Mouse (Mus musculus): ENCODE measurements around the gene Naa30. TPM values are rescaled to one million over a fixed set of nuclear protein-coding genes. Genes with fewer than 3 reads are reported as not detected.

Naa30 gene
- polyA plus RNA-seq, 1 experiment from 2014 or later: 18.9 TPM

DNA sequence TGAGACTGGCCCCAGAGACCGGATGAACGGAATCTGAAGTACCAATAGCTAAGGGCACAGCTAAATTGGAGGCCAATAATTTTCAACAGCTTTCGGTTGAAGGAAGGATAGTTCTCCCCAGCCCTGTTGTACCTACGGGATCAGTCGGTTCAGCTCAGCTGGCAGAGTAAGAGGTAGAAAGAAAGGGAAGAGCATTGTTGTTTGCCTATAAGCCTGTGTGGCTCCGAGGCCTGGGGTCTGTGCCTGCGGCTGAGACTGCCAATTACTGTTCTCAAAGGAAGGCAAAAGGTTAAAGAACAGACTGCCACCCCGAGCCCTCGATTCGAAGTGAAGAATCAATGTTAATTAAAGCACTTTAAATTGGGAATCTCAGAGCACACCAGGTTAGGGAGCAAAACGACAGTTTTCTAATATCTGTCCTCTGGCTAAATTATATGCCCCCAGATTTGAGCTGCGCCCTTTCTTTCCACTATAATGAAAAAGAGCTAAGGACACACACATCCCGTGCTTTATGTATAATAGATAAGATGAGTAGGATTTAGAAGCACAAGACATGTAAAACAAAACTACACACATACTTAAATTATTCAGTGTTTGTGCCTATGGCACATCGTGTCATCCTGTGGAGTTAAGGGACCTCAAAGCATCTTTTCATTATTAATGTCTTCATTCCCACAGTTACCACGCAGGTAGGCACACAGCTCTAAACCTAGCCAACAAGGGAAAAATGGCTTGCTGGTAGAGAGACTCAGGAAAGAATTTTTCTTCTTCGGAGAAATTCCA is 13.7 kb upstream of the Naa30 start:
- WGBS: 78% methylated on average over 16 of the region's 16 CpGs
- Histone ChIP-seq H3K27me3 (ENCODE audit: control insufficient read depth, insufficient read depth, low read length) (no peaks in the 10 kb centered on the region), H3K4me1 (ENCODE audit: control insufficient read depth, insufficient read depth, low read length) (no peaks in the 10 kb centered on the region), H3K27ac (ENCODE audit: low read depth, low read length) (no peak overlapping the region), H3K4me2 (ENCODE audit: low read depth) (no peak overlapping the region), H3K4me3 (ENCODE audit: low read depth, low read length) (no peak overlapping the region), H3K9ac (ENCODE audit: low read length) (no peak overlapping the region), H3K9me3 (ENCODE audit: control insufficient read depth, low read length) (no peaks in the 10 kb centered on the region), H3K36me3 (ENCODE audit: control insufficient read depth, insufficient read depth, low read length) (no peaks in the 10 kb centered on the region)
- DNase-seq (ENCODE audit: low spot score) (no peak), ATAC-seq (ENCODE audit: insufficient read depth, low FRiP score, low TSS enrichment) (no peak)

- Histone ChIP-seq H3K4me2 (ENCODE audit: low read depth) (peak overlapping the region; percentile 81), H3K4me1 (ENCODE audit: control insufficient read depth, insufficient read depth, low read length) (peaks cover 16% of the 10 kb centered on the region), H3K27me3 (ENCODE audit: control insufficient read depth, insufficient read depth, low read length) (no peaks in the 10 kb centered on the region), H3K27ac (ENCODE audit: low read depth, low read length) (no peak overlapping the region), H3K36me3 (ENCODE audit: control insufficient read depth, insufficient read depth, low read length) (no peaks in the 10 kb centered on the region), H3K9ac (ENCODE audit: low read length) (peak overlapping the region; percentile 97), H3K9me3 (ENCODE audit: control insufficient read depth, low read length) (no peaks in the 10 kb centered on the region), H3K4me3 (ENCODE audit: low read depth, low read length) (peak overlapping the region; percentile 97)
- DNase-seq (ENCODE audit: low spot score) (no peak), ATAC-seq (ENCODE audit: insufficient read depth, low FRiP score, low TSS enrichment) (peak; percentile 43; the same call in 1 of the 2 replicates)
- WGBS: 34% methylated on average over 8 of the region's 8 CpGs
Observed at GRCm38 (mm10) chr14:49171286-49171685, 740 bp upstream of the Naa30 start.

DNA sequence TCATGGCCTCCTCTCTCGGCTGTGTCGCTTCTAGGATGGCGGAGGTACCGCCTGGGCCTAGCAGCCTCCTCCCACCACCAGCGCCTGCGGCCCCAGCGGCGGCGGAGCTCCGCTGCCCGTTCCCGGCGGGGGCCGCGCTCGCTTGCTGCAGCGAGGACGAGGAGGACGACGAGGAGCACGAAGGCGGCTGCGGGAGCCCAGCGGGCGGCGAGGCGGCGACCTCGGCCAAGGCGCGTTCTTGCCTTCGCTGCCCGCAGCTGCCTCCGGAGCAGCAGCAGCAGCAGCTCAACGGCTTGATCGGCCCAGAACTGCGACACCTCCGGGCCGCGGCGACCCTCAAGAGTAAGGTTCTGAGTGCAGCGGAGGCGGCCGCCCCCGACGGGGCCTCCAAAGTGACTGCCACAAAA is 559 bp downstream of the Naa30 start:
- Histone ChIP-seq H3K4me1 (ENCODE audit: control insufficient read depth, insufficient read depth, low read length) (peaks cover 16% of the 10 kb centered on the region), H3K27me3 (ENCODE audit: control insufficient read depth, insufficient read depth, low read length) (no peaks in the 10 kb centered on the region), H3K36me3 (ENCODE audit: control insufficient read depth, insufficient read depth, low read length) (no peaks in the 10 kb centered on the region), H3K9me3 (ENCODE audit: control insufficient read depth, low read length) (no peaks in the 10 kb centered on the region), H3K27ac (ENCODE audit: low read depth, low read length) (peak overlapping the region; percentile 70), H3K4me3 (ENCODE audit: low read depth, low read length) (peak overlapping the region; percentile 97), H3K4me2 (ENCODE audit: low read depth) (peak overlapping the region; percentile 81), H3K9ac (ENCODE audit: low read length) (peak overlapping the region; percentile 97)
- 0% methylated on average over 39 of the region's 46 CpGs for WGBS
- ATAC-seq (ENCODE audit: insufficient read depth, low FRiP score, low TSS enrichment) (peak; percentile 75), DNase-seq (ENCODE audit: low spot score) (peak; percentile 73)

DNA sequence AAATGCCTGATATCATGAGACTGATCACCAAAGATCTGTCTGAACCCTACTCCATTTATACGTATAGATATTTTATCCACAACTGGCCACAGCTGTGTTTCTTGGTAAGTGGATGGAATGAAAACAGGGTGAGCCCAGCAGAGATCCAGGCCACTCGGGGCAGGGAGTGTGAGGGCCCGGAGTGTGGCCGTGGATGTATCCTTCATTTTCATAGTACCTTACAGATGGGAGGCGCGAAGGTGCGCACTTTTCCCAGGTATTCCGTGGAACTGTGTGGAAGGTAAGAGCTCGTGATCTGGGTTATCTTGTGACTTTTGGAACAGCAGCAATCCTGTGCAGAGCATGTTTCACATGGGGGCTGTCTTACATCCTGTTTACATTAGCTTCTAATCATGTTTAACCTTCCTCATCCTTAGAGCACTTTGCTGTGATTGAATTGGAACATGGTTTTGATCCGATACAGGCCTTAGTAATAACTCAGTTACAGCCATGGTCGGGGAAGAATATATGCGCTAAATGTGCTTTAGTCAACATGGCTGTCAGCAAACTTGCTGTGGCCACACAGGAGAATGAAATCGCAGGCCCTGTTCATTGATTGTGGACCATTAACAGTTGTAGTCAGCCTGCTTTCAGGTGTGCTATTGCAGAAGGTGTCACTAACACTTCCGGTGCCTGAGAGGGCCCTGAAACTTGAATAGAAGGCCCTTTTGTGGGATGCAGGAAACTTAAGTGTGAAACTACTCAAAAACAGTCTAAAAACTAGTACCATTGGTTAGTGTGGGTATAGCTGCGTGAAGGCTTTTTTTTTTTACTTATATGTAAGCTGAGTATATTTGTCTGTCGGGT is 1.5 kb downstream of the Naa30 start:
- H3K9me3 ChIP-seq (ENCODE audit: control insufficient read depth, low read length): no peaks in the 10 kb centered on the region
- H3K9ac ChIP-seq (ENCODE audit: low read length): peak overlapping the region; percentile 97
- H3K36me3 ChIP-seq (ENCODE audit: control insufficient read depth, insufficient read depth, low read length): no peaks in the 10 kb centered on the region
- no peaks in the 10 kb centered on the region for H3K27me3 ChIP-seq (ENCODE audit: control insufficient read depth, insufficient read depth, low read length)
- DNase-seq (ENCODE audit: low spot score) (no peak), ATAC-seq (ENCODE audit: insufficient read depth, low FRiP score, low TSS enrichment) (no peak)
- 58% methylated on average over 16 of the region's 16 CpGs for WGBS
- H3K4me2 ChIP-seq (ENCODE audit: low read depth): peak overlapping the region; percentile 81
- no peak overlapping the region for H3K27ac ChIP-seq (ENCODE audit: low read depth, low read length)
- H3K4me1 ChIP-seq (ENCODE audit: control insufficient read depth, insufficient read depth, low read length): peaks cover 16% of the 10 kb centered on the region
- peak overlapping the region; percentile 97 for H3K4me3 ChIP-seq (ENCODE audit: low read depth, low read length)

DNA sequence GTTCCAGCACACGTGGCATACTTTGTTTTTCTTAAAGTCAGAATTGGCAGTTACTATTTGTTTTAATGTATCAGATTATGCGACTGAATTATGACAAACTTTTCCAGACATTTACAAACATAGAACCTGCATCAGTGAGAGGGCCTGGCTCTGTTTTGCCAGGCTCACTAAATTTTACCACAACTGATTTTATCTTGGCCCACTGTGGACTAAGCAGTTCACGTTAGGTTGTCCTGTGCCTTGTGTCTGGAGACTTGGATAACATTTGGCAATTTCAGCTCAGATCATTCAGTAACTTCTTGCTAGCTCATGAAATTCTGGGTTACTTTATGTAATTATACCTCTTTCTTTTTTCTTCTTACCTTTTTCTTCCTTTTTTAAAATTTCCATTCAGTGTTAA is 7.7 kb downstream of the Naa30 start:
- Histone ChIP-seq H3K9ac (ENCODE audit: low read length) (no peak overlapping the region), H3K36me3 (ENCODE audit: control insufficient read depth, insufficient read depth, low read length) (no peaks in the 10 kb centered on the region), H3K9me3 (ENCODE audit: control insufficient read depth, low read length) (no peaks in the 10 kb centered on the region), H3K4me1 (ENCODE audit: control insufficient read depth, insufficient read depth, low read length) (0 out of 2 replicates have a peak, but pooled peaks cover under 1% of the 10 kb centered on the region), H3K27me3 (ENCODE audit: control insufficient read depth, insufficient read depth, low read length) (no peaks in the 10 kb centered on the region), H3K4me3 (ENCODE audit: low read depth, low read length) (no peak overlapping the region), H3K4me2 (ENCODE audit: low read depth) (no peak overlapping the region), H3K27ac (ENCODE audit: low read depth, low read length) (no peak overlapping the region)
- ATAC-seq (ENCODE audit: insufficient read depth, low FRiP score, low TSS enrichment) (no peak), DNase-seq (ENCODE audit: low spot score) (no peak)
- 87% methylated on average over 3 of the region's 3 CpGs for WGBS

DNA sequence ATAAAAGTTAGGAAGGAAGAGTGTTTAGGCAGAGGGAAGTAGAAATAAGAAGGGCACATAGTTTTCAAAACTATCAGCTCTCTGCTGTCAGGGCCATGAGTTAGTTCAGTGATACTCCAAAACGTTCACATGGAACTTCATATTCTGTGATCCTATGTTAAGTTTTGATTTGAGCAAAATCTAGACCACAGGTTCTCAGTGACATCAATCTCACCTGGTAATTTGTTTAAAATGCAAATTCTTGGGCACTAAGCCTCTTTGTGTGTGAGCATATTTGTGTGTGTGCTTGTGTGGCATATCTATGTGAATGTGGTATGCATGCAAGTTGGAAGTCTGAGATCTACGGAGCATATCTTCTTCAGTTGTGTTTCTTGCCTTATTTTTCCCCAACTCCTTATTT is 14.2 kb downstream of the Naa30 start:
- Histone ChIP-seq H3K4me1 (ENCODE audit: control insufficient read depth, insufficient read depth, low read length) (no peaks in the 10 kb centered on the region), H3K9ac (ENCODE audit: low read length) (no peak overlapping the region), H3K9me3 (ENCODE audit: control insufficient read depth, low read length) (no peaks in the 10 kb centered on the region), H3K36me3 (ENCODE audit: control insufficient read depth, insufficient read depth, low read length) (no peaks in the 10 kb centered on the region), H3K4me3 (ENCODE audit: low read depth, low read length) (no peak overlapping the region), H3K27ac (ENCODE audit: low read depth, low read length) (no peak overlapping the region), H3K27me3 (ENCODE audit: control insufficient read depth, insufficient read depth, low read length) (no peaks in the 10 kb centered on the region), H3K4me2 (ENCODE audit: low read depth) (no peak overlapping the region)
- DNase-seq (ENCODE audit: low spot score) (no peak), ATAC-seq (ENCODE audit: insufficient read depth, low FRiP score, low TSS enrichment) (no peak)
- 89% methylated on average over 2 of the region's 2 CpGs for WGBS

DNA sequence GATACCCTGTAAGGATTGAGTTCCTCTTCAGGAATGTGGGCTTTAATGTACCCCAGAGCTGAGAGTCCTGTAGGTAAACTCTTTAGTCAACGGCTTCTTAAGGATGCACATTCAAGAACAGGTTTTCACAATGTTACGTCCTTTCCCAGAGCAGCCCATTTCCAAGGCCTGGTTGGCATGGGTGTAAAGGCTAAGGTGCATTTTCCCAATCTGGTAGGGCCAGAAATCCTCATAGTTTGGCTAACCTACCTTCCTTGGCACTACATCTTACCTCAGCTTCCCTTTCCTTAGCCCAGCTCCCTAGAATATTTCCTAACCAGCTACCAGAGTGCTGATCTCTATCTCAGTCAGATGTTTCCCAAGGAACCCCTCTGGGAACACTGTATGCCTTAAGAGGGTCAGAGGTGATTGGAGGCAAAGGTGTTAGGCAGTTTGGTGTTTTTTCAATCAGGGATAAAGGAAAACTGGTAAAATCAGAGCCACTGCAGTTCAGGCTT is 25.1 kb downstream of the Naa30 start:
- H3K4me1 ChIP-seq (ENCODE audit: control insufficient read depth, insufficient read depth, low read length): no peaks in the 10 kb centered on the region
- no peaks in the 10 kb centered on the region for H3K27me3 ChIP-seq (ENCODE audit: control insufficient read depth, insufficient read depth, low read length)
- no peak overlapping the region for H3K4me3 ChIP-seq (ENCODE audit: low read depth, low read length)
- H3K27ac ChIP-seq (ENCODE audit: low read depth, low read length): no peak overlapping the region
- H3K36me3 ChIP-seq (ENCODE audit: control insufficient read depth, insufficient read depth, low read length): no peaks in the 10 kb centered on the region
- DNase-seq (ENCODE audit: low spot score) (no peak), ATAC-seq (ENCODE audit: insufficient read depth, low FRiP score, low TSS enrichment) (no peak)
- 94% methylated on average over 2 of the region's 2 CpGs for WGBS
- H3K9me3 ChIP-seq (ENCODE audit: control insufficient read depth, low read length): no peaks in the 10 kb centered on the region
- H3K4me2 ChIP-seq (ENCODE audit: low read depth): no peak overlapping the region
- H3K9ac ChIP-seq (ENCODE audit: low read length): no peak overlapping the region

- ATAC-seq (ENCODE audit: insufficient read depth, low FRiP score, low TSS enrichment) (no peak), DNase-seq (ENCODE audit: low spot score) (no peak)
- Histone ChIP-seq H3K4me1 (ENCODE audit: control insufficient read depth, insufficient read depth, low read length) (no peaks in the 10 kb centered on the region), H3K4me3 (ENCODE audit: low read depth, low read length) (no peak overlapping the region), H3K9me3 (ENCODE audit: control insufficient read depth, low read length) (no peaks in the 10 kb centered on the region), H3K9ac (ENCODE audit: low read length) (no peak overlapping the region), H3K36me3 (ENCODE audit: control insufficient read depth, insufficient read depth, low read length) (no peaks in the 10 kb centered on the region), H3K4me2 (ENCODE audit: low read depth) (no peak overlapping the region), H3K27ac (ENCODE audit: low read depth, low read length) (no peak overlapping the region), H3K27me3 (ENCODE audit: control insufficient read depth, insufficient read depth, low read length) (no peaks in the 10 kb centered on the region)
- WGBS: 80% methylated on average over 9 of the region's 9 CpGs
Observed at GRCm38 (mm10) chr14:49201073-49201778, 29.2 kb downstream of the Naa30 start.

All from neural tube, embryonic 11.5 days (tissue).